Mouse (Mus musculus): ENCODE data around the gene Tmem232.

- TF ChIP-seq POLR2A (IDR thresholded peaks at IDR 0.05; ENCODE audit: extremely low read depth, insufficient read depth, low read length), result no peak
- no peak for TF ChIP-seq CTCF (IDR thresholded peaks at IDR 0.05; ENCODE audit: low read depth, low read length)
These were observed 30.9 kb upstream of the Tmem232 start for GRCm38 (mm10) chr17:65571466-65571865.
